Mouse (Mus musculus): ENCODE measurements around the gene Ntf5. TPM values are rescaled to one million over a fixed set of nuclear protein-coding genes. Genes with fewer than 3 reads are reported as not detected.

Gene Ntf5
- polyA plus RNA-seq, 1 experiment from 2014 or later: 3.9 TPM

GRCm38 (mm10) chr7:45465112-45465511, 51.6 kb downstream of the Ntf5 start:
- Histone ChIP-seq H3K27me3 (no peaks in the 10 kb centered on the region), H3K4me3 (replicated peaks) (peak overlapping the region; percentile 87), H3K9ac (replicated peaks) (no peak overlapping the region), H3K9me3 (no peaks in the 10 kb centered on the region), H3K4me1 (replicated peaks) (peaks cover 28% of the 10 kb centered on the region), H3K27ac (no peak overlapping the region), H3K4me2 (0 out of 2 replicates have a peak overlapping the region, but pooled peaks have one; percentile 90), H3K36me3 (peaks cover 49% of the 10 kb centered on the region)
- no peak for ATAC-seq (ENCODE audit: insufficient number of reproducible peaks, insufficient read depth, low FRiP score, low TSS enrichment, low read depth)
- WGBS: 96% methylated on average over 12 of the region's 12 CpGs

GRCm38 (mm10) chr7:45465549-45465948, 52.1 kb downstream of the Ntf5 start:
- no peaks in the 10 kb centered on the region for H3K9me3 ChIP-seq
- H3K4me2 ChIP-seq: peak overlapping the region; percentile 90
- 82% methylated on average over 9 of the region's 9 CpGs for WGBS
- peaks cover 49% of the 10 kb centered on the region for H3K36me3 ChIP-seq
- no peaks in the 10 kb centered on the region for H3K27me3 ChIP-seq
- ATAC-seq (ENCODE audit: insufficient number of reproducible peaks, insufficient read depth, low FRiP score, low TSS enrichment, low read depth): no peak
- H3K4me3 ChIP-seq (replicated peaks): peak overlapping the region; percentile 87
- H3K9ac ChIP-seq (replicated peaks): peak overlapping the region; percentile 79; the same call in 1 of the 2 replicates
- H3K27ac ChIP-seq: no peak overlapping the region
- peaks cover 23% of the 10 kb centered on the region for H3K4me1 ChIP-seq (replicated peaks)

GRCm38 (mm10) chr7:45466283-45467089, 53.0 kb downstream of the Ntf5 start, which contains the start of gene Bax:
Gene Bax (minus strand): TSS chr7:45466898.
- peaks cover 14% of the 10 kb centered on the region for H3K4me1 ChIP-seq (replicated peaks)
- H3K4me2 ChIP-seq: peak within 1 kb of the TSS; percentile 90
- ATAC-seq (ENCODE audit: insufficient number of reproducible peaks, insufficient read depth, low FRiP score, low TSS enrichment, low read depth): peak; percentile 76
- under 1% methylated on average over 52 of the region's 58 CpGs for WGBS
- peak within 1 kb of the TSS; percentile 56; the same call in 1 of the 2 replicates for H3K27ac ChIP-seq
- no peaks in the 10 kb centered on the region for H3K27me3 ChIP-seq
- H3K4me3 ChIP-seq (replicated peaks): peak within 1 kb of the TSS; percentile 87
- no peaks in the 10 kb centered on the region for H3K9me3 ChIP-seq
- H3K9ac ChIP-seq (replicated peaks): peak within 1 kb of the TSS; percentile 79
- H3K36me3 ChIP-seq: peaks cover 40% of the 10 kb centered on the region

Small RNA genes lying within 50 kb of the gene (microRNA-seq; reads per million reads assigned to microRNA genes)
- not detected for gene Gm22133

Other genes starting within 250 kb of the Ntf5 start
- gene Slc17a7, start 249.7 kb upstream of the Ntf5 start, polyA plus RNA-seq (2016; fragmentation: Nextera tagmentation; extraction: Ambion mirVana): 0.17 and 0.25 TPM in 2 replicates
- gene Gfy, start 234.1 kb upstream of the Ntf5 start, polyA plus RNA-seq (2016; fragmentation: Nextera tagmentation; extraction: Ambion mirVana): not detected in 2 replicates
- gene Pth2, start 232.7 kb upstream of the Ntf5 start, polyA plus RNA-seq (2016; fragmentation: Nextera tagmentation; extraction: Ambion mirVana): not detected in 2 replicates
- gene Ccdc155, start 208.8 kb upstream of the Ntf5 start, polyA plus RNA-seq (2016; fragmentation: Nextera tagmentation; extraction: Ambion mirVana): 1.0 and 1.7 TPM in 2 replicates
- gene Dkkl1, start 201.5 kb upstream of the Ntf5 start, polyA plus RNA-seq (2016; fragmentation: Nextera tagmentation; extraction: Ambion mirVana): 0.80 and 1.2 TPM in 2 replicates
- 316 and 326 TPM in 2 replicates for gene Tead2, start 197.9 kb upstream of the Ntf5 start, polyA plus RNA-seq (2016; fragmentation: Nextera tagmentation; extraction: Ambion mirVana)
- 1.6 TPM in 2 replicates for gene Cd37, start 174.6 kb upstream of the Ntf5 start, polyA plus RNA-seq (2016; fragmentation: Nextera tagmentation; extraction: Ambion mirVana)
- gene Slc6a16, start 172.6 kb upstream of the Ntf5 start, polyA plus RNA-seq (2016; fragmentation: Nextera tagmentation; extraction: Ambion mirVana): 0.18 and 0.42 TPM in 2 replicates
- gene Slc6a21, start 136.2 kb upstream of the Ntf5 start, polyA plus RNA-seq (2016; fragmentation: Nextera tagmentation; extraction: Ambion mirVana): not detected in 2 replicates
- gene Trpm4, start 79.9 kb upstream of the Ntf5 start, polyA plus RNA-seq (2016; fragmentation: Nextera tagmentation; extraction: Ambion mirVana): 14.0 and 16.1 TPM in 2 replicates
- 1.8 and 1.9 TPM in 2 replicates for gene Hrc, start 78.4 kb upstream of the Ntf5 start, polyA plus RNA-seq (2016; fragmentation: Nextera tagmentation; extraction: Ambion mirVana)
- gene Ppfia3, start 46.7 kb upstream of the Ntf5 start, polyA plus RNA-seq (2016; fragmentation: Nextera tagmentation; extraction: Ambion mirVana): 6.4 and 8.4 TPM in 2 replicates
- 1.4 and 1.8 TPM in 2 replicates for gene Lin7b, start 43.1 kb upstream of the Ntf5 start, polyA plus RNA-seq (2016; fragmentation: Nextera tagmentation; extraction: Ambion mirVana)
- gene Snrnp70, start 18.0 kb upstream of the Ntf5 start, polyA plus RNA-seq (2016; fragmentation: Nextera tagmentation; extraction: Ambion mirVana): 341 and 347 TPM in 2 replicates
- 0.13 and 0.18 TPM in 2 replicates for gene Kcna7, start 8.0 kb upstream of the Ntf5 start, polyA plus RNA-seq (2016; fragmentation: Nextera tagmentation; extraction: Ambion mirVana)
- gene Lhb, start 7.1 kb downstream of the Ntf5 start, polyA plus RNA-seq (2016; fragmentation: Nextera tagmentation; extraction: Ambion mirVana): 0.33 TPM in 1 of 2 replicates, not detected in the other
- gene Gys1, start 21.1 kb downstream of the Ntf5 start, polyA plus RNA-seq (2016; fragmentation: Nextera tagmentation; extraction: Ambion mirVana): 45.2 and 46.2 TPM in 2 replicates
- gene Ruvbl2, start 24.4 kb downstream of the Ntf5 start, polyA plus RNA-seq (2016; fragmentation: Nextera tagmentation; extraction: Ambion mirVana): 155 and 156 TPM in 2 replicates
- 4,887 and 4,953 TPM in 2 replicates for gene Ftl1, start 46.2 kb downstream of the Ntf5 start, polyA plus RNA-seq (2016; fragmentation: Nextera tagmentation; extraction: Ambion mirVana)
- 224 and 230 TPM in 2 replicates for gene Bax, start 53.2 kb downstream of the Ntf5 start, polyA plus RNA-seq (2016; fragmentation: Nextera tagmentation; extraction: Ambion mirVana)
- gene Tulp2, start 68.2 kb downstream of the Ntf5 start, polyA plus RNA-seq (2016; fragmentation: Nextera tagmentation; extraction: Ambion mirVana): 1.4 TPM in 2 replicates
- not detected in 2 replicates for gene Gm45808, start 73.1 kb downstream of the Ntf5 start, polyA plus RNA-seq (2016; fragmentation: Nextera tagmentation; extraction: Ambion mirVana)
- 3.2 and 3.3 TPM in 2 replicates for gene Dhdh, start 75.1 kb downstream of the Ntf5 start, polyA plus RNA-seq (2016; fragmentation: Nextera tagmentation; extraction: Ambion mirVana)
- 149 and 160 TPM in 2 replicates for gene Nucb1, start 96.7 kb downstream of the Ntf5 start, polyA plus RNA-seq (2016; fragmentation: Nextera tagmentation; extraction: Ambion mirVana)
- 26.0 and 27.1 TPM in 2 replicates for gene Ppp1r15a, start 112.6 kb downstream of the Ntf5 start, polyA plus RNA-seq (2016; fragmentation: Nextera tagmentation; extraction: Ambion mirVana)
- gene Plekha4, start 112.6 kb downstream of the Ntf5 start, polyA plus RNA-seq (2016; fragmentation: Nextera tagmentation; extraction: Ambion mirVana): 1.4 TPM in 2 replicates
- gene Hsd17b14, start 141.2 kb downstream of the Ntf5 start, polyA plus RNA-seq (2016; fragmentation: Nextera tagmentation; extraction: Ambion mirVana): 0.55 and 1.1 TPM in 2 replicates
- gene Bcat2, start 156.5 kb downstream of the Ntf5 start, polyA plus RNA-seq (2016; fragmentation: Nextera tagmentation; extraction: Ambion mirVana): 50.4 and 56.5 TPM in 2 replicates
- not detected in 2 replicates for gene Fgf21, start 201.8 kb downstream of the Ntf5 start, polyA plus RNA-seq (2016; fragmentation: Nextera tagmentation; extraction: Ambion mirVana)
- not detected in 2 replicates for gene Fut1, start 203.6 kb downstream of the Ntf5 start, polyA plus RNA-seq (2016; fragmentation: Nextera tagmentation; extraction: Ambion mirVana)
- 0.13 and 0.17 TPM in 2 replicates for gene Izumo1, start 208.1 kb downstream of the Ntf5 start, polyA plus RNA-seq (2016; fragmentation: Nextera tagmentation; extraction: Ambion mirVana)
- gene Rasip1, start 213.8 kb downstream of the Ntf5 start, polyA plus RNA-seq (2016; fragmentation: Nextera tagmentation; extraction: Ambion mirVana): 11.7 and 13.4 TPM in 2 replicates
- gene Mamstr, start 226.3 kb downstream of the Ntf5 start, polyA plus RNA-seq (2016; fragmentation: Nextera tagmentation; extraction: Ambion mirVana): 5.7 and 5.9 TPM in 2 replicates

Data from limb, embryonic 12.5 days (tissue).